Mouse (Mus musculus): ENCODE data around the gene Cyth1. TPM values are rescaled to one million over a fixed set of nuclear protein-coding genes. Genes with fewer than 3 reads are reported as not detected.

Gene Cyth1
- polyA plus RNA-seq, 1 experiment, result 6.1 TPM

DNA sequence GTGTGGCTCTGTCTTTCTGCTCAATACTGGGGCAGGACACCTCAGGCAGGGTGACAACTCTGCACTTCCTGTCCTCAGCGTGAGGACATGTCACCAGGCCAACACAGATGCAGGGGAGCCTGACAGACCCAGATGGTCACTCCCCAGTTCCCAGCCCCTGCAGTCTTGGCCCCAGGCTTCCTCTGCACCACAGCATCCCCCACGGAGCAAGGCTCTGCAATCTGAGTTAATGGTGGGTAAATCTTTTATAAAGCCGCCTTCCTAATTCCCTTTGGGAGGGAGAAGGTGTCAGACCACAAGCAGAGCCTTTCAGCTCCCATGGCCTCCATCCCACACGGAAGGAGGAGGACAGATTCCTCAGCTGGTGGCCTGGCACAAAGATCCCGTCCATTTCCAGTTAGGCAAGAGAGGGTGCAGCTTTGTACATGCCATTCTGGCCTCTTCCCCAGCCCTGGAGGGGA lies 112.2 kb downstream of the Cyth1 start:
- no peak overlapping the region for H3K4me3 ChIP-seq (ENCODE audit: low read depth, low read length)
- H3K36me3 ChIP-seq (ENCODE audit: control insufficient read depth, insufficient read depth, low read length, poor library complexity, severe bottlenecking), result no peaks in the 10 kb centered on the region
- no peak overlapping the region for H3K27ac ChIP-seq (ENCODE audit: insufficient read depth, low read length)
- H3K4me1 ChIP-seq (ENCODE audit: control insufficient read depth, insufficient read depth, low read length), result peaks cover 6% of the 10 kb centered on the region
- TF ChIP-seq POLR2A (IDR thresholded peaks at IDR 0.05; ENCODE audit: insufficient read depth, low read length) (no peak), EP300 (IDR thresholded peaks at IDR 0.05; ENCODE audit: insufficient read depth, low read depth, low read length) (no peak)
- peaks cover 3% of the 10 kb centered on the region; the same call in 1 of the 2 replicates for H3K9me3 ChIP-seq (replicated peaks; ENCODE audit: control insufficient read depth, insufficient read depth, low read length, poor library complexity, severe bottlenecking)
- H3K9ac ChIP-seq (ENCODE audit: low read depth, poor library complexity, severe bottlenecking), result no peak overlapping the region
- no peaks in the 10 kb centered on the region for H3K27me3 ChIP-seq (ENCODE audit: control insufficient read depth, insufficient read depth, low read length, poor library complexity, severe bottlenecking)

- peaks cover 3% of the 10 kb centered on the region; the same call in 1 of the 2 replicates for H3K9me3 ChIP-seq (replicated peaks; ENCODE audit: control insufficient read depth, insufficient read depth, low read length, poor library complexity, severe bottlenecking)
- TF ChIP-seq EP300 (IDR thresholded peaks at IDR 0.05; ENCODE audit: insufficient read depth, low read depth, low read length), result no peak
- TF ChIP-seq CTCF (IDR thresholded peaks at IDR 0.05; ENCODE audit: low read depth, low read length), result no peak
- no peak for TF ChIP-seq POLR2A (IDR thresholded peaks at IDR 0.05; ENCODE audit: insufficient read depth, low read length)
- no peaks in the 10 kb centered on the region for H3K27me3 ChIP-seq (ENCODE audit: control insufficient read depth, insufficient read depth, low read length, poor library complexity, severe bottlenecking)
- H3K36me3 ChIP-seq (ENCODE audit: control insufficient read depth, insufficient read depth, low read length, poor library complexity, severe bottlenecking), result no peaks in the 10 kb centered on the region
- no peak overlapping the region for H3K4me3 ChIP-seq (ENCODE audit: low read depth, low read length)
- peaks cover 6% of the 10 kb centered on the region for H3K4me1 ChIP-seq (ENCODE audit: control insufficient read depth, insufficient read depth, low read length)
- no peak overlapping the region for H3K9ac ChIP-seq (ENCODE audit: low read depth, poor library complexity, severe bottlenecking)
- H3K27ac ChIP-seq (ENCODE audit: insufficient read depth, low read length), result no peak overlapping the region
Observed at GRCm38 (mm10) chr11:118135271-118135670, 113.1 kb downstream of the Cyth1 start.

DNA sequence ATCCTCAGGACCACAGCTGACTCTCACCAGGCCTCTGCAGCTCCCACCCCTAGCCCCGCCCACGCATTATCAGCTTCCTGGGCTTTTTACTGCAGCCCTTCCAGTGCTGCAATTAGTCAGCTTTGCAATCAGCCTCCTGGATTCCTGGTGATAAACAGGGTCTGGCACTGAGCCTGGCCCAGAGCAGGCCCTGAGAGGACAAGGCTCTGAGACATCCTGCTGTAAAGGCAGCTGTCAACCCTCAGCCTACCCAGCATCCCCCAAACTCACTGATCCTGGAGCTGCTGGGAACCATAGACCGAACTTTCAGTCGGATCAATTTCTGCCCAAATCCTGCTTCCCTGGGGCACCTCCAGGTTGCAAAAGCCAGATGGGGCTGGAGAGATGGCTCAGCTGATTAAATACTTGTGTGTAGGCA lies 114.6 kb downstream of the Cyth1 start:
- no peak overlapping the region for H3K27ac ChIP-seq (ENCODE audit: insufficient read depth, low read length)

GRCm38 (mm10) chr11:118133133-118133751 lies 115.2 kb downstream of the Cyth1 start:
- Histone ChIP-seq H3K36me3 (ENCODE audit: control insufficient read depth, insufficient read depth, low read length, poor library complexity, severe bottlenecking) (no peaks in the 10 kb centered on the region), H3K4me3 (ENCODE audit: low read depth, low read length) (no peak overlapping the region), H3K9me3 (replicated peaks; ENCODE audit: control insufficient read depth, insufficient read depth, low read length, poor library complexity, severe bottlenecking) (no peaks in the 10 kb centered on the region; the same call in 1 of the 2 replicates), H3K4me1 (ENCODE audit: control insufficient read depth, insufficient read depth, low read length) (peaks cover 5% of the 10 kb centered on the region), H3K27me3 (ENCODE audit: control insufficient read depth, insufficient read depth, low read length, poor library complexity, severe bottlenecking) (no peaks in the 10 kb centered on the region), H3K27ac (ENCODE audit: insufficient read depth, low read length) (no peak overlapping the region), H3K9ac (ENCODE audit: low read depth, poor library complexity, severe bottlenecking) (no peak overlapping the region)
- TF ChIP-seq EP300 (IDR thresholded peaks at IDR 0.05; ENCODE audit: insufficient read depth, low read depth, low read length) (no peak), CTCF (IDR thresholded peaks at IDR 0.05; ENCODE audit: low read depth, low read length) (no peak), POLR2A (IDR thresholded peaks at IDR 0.05; ENCODE audit: insufficient read depth, low read length) (no peak)

More for the DNA sequence above, 114.6 kb downstream of the Cyth1 start:
- TF ChIP-seq EP300 (IDR thresholded peaks at IDR 0.05; ENCODE audit: insufficient read depth, low read depth, low read length), result no peak
- H3K4me3 ChIP-seq (ENCODE audit: low read depth, low read length), result no peak overlapping the region
- H3K36me3 ChIP-seq (ENCODE audit: control insufficient read depth, insufficient read depth, low read length, poor library complexity, severe bottlenecking), result no peaks in the 10 kb centered on the region
- peaks cover 5% of the 10 kb centered on the region for H3K4me1 ChIP-seq (ENCODE audit: control insufficient read depth, insufficient read depth, low read length)
- peaks cover under 1% of the 10 kb centered on the region; the same call in 1 of the 2 replicates for H3K9me3 ChIP-seq (replicated peaks; ENCODE audit: control insufficient read depth, insufficient read depth, low read length, poor library complexity, severe bottlenecking)
- H3K27me3 ChIP-seq (ENCODE audit: control insufficient read depth, insufficient read depth, low read length, poor library complexity, severe bottlenecking), result no peaks in the 10 kb centered on the region
- H3K9ac ChIP-seq (ENCODE audit: low read depth, poor library complexity, severe bottlenecking), result no peak overlapping the region

GRCm38 (mm10) chr11:118132136-118132535 lies 116.3 kb downstream of the Cyth1 start:
- Histone ChIP-seq H3K9me3 (replicated peaks; ENCODE audit: control insufficient read depth, insufficient read depth, low read length, poor library complexity, severe bottlenecking) (no peaks in the 10 kb centered on the region), H3K4me3 (ENCODE audit: low read depth, low read length) (no peak overlapping the region), H3K9ac (ENCODE audit: low read depth, poor library complexity, severe bottlenecking) (no peak overlapping the region), H3K4me1 (ENCODE audit: control insufficient read depth, insufficient read depth, low read length) (peaks cover 5% of the 10 kb centered on the region), H3K27ac (ENCODE audit: insufficient read depth, low read length) (no peak overlapping the region), H3K27me3 (ENCODE audit: control insufficient read depth, insufficient read depth, low read length, poor library complexity, severe bottlenecking) (no peaks in the 10 kb centered on the region), H3K36me3 (ENCODE audit: control insufficient read depth, insufficient read depth, low read length, poor library complexity, severe bottlenecking) (no peaks in the 10 kb centered on the region)
- TF ChIP-seq POLR2A (IDR thresholded peaks at IDR 0.05; ENCODE audit: insufficient read depth, low read length), result no peak
- no peak for TF ChIP-seq EP300 (IDR thresholded peaks at IDR 0.05; ENCODE audit: insufficient read depth, low read depth, low read length)
- no peak for TF ChIP-seq CTCF (IDR thresholded peaks at IDR 0.05; ENCODE audit: low read depth, low read length)

GRCm38 (mm10) chr11:118130534-118130933 lies 117.9 kb downstream of the Cyth1 start, which contains the start of gene Dnah17:
Dnah17 (minus strand) TSS chr11:118130634.
- Histone ChIP-seq H3K9me3 (replicated peaks; ENCODE audit: control insufficient read depth, insufficient read depth, low read length, poor library complexity, severe bottlenecking) (no peaks in the 10 kb centered on the region), H3K4me1 (ENCODE audit: control insufficient read depth, insufficient read depth, low read length) (peaks cover 2% of the 10 kb centered on the region), H3K36me3 (ENCODE audit: control insufficient read depth, insufficient read depth, low read length, poor library complexity, severe bottlenecking) (no peaks in the 10 kb centered on the region), H3K4me3 (ENCODE audit: low read depth, low read length) (no peak within 1 kb of the TSS), H3K27me3 (ENCODE audit: control insufficient read depth, insufficient read depth, low read length, poor library complexity, severe bottlenecking) (no peaks in the 10 kb centered on the region), H3K9ac (ENCODE audit: low read depth, poor library complexity, severe bottlenecking) (no peak within 1 kb of the TSS), H3K27ac (ENCODE audit: insufficient read depth, low read length) (no peak within 1 kb of the TSS)
- no peak for TF ChIP-seq EP300 (IDR thresholded peaks at IDR 0.05; ENCODE audit: insufficient read depth, low read depth, low read length)

All from ES-Bruce4 (cell line).